Mouse (Mus musculus) cerebellum, adult 9-11 months (tissue): Measurements from ENCODE around the gene Ralb.
A peak's percentile ranks its signal among the peaks of the same experiment; 100 is the strongest.

Source experiments
- DNase-seq: peaks from one replicate; pipeline ENCODE4 v3.0.0; 2022

The Ralb gene

GRCm38 (mm10) chr1:119523369-119523768 is 18.8 kb upstream of the Ralb start:
- DNase-seq = no peak

- DNase-seq = no peak
Observed at GRCm38 (mm10) chr1:119522726-119523125, 18.1 kb upstream of the Ralb start.

GRCm38 (mm10) chr1:119521681-119522080 is 17.1 kb upstream of the Ralb start:
- DNase-seq = no peak

- no peak for DNase-seq
Observed at GRCm38 (mm10) chr1:119521029-119521428, 16.4 kb upstream of the Ralb start.

GRCm38 (mm10) chr1:119519286-119519685 is 14.7 kb upstream of the Ralb start:
- no peak for DNase-seq

GRCm38 (mm10) chr1:119518786-119519185 is 14.2 kb upstream of the Ralb start:
- DNase-seq = no peak

- no peak for DNase-seq
Observed at GRCm38 (mm10) chr1:119518060-119518459, 13.5 kb upstream of the Ralb start.

GRCm38 (mm10) chr1:119510857-119511256 is 6.3 kb upstream of the Ralb start:
- no peak for DNase-seq

- no peak for DNase-seq
Observed at GRCm38 (mm10) chr1:119510409-119510808, 5.8 kb upstream of the Ralb start.

GRCm38 (mm10) chr1:119509474-119509873 is 4.9 kb upstream of the Ralb start:
- no peak for DNase-seq

- no peak for DNase-seq
Observed at GRCm38 (mm10) chr1:119508548-119508947, 4.0 kb upstream of the Ralb start.

GRCm38 (mm10) chr1:119505951-119506350 is 1.4 kb upstream of the Ralb start:
- no peak for DNase-seq

- DNase-seq = no peak
Observed at GRCm38 (mm10) chr1:119503808-119504207, 786 bp downstream of the Ralb start.

- no peak for DNase-seq
Observed at GRCm38 (mm10) chr1:119503181-119503580, 1.4 kb downstream of the Ralb start.

- no peak for DNase-seq
Observed at GRCm38 (mm10) chr1:119502729-119503128, 1.9 kb downstream of the Ralb start.

GRCm38 (mm10) chr1:119501881-119502280 is 2.7 kb downstream of the Ralb start:
- no peak for DNase-seq

- DNase-seq = no peak
Observed at GRCm38 (mm10) chr1:119499456-119499855, 5.1 kb downstream of the Ralb start.

GRCm38 (mm10) chr1:119498536-119499231 is 5.9 kb downstream of the Ralb start:
- no peak for DNase-seq

- no peak for DNase-seq
Observed at GRCm38 (mm10) chr1:119497346-119498004, 7.1 kb downstream of the Ralb start.

- peak; percentile 91 for DNase-seq
Observed at GRCm38 (mm10) chr1:119495396-119495775, 9.2 kb downstream of the Ralb start.

GRCm38 (mm10) chr1:119494712-119495395 is 9.7 kb downstream of the Ralb start:
- DNase-seq = peak; percentile 81

- DNase-seq = no peak
Observed at GRCm38 (mm10) chr1:119494024-119494711, 10.4 kb downstream of the Ralb start.

GRCm38 (mm10) chr1:119492505-119492904 is 12.1 kb downstream of the Ralb start:
- no peak for DNase-seq
